Mouse (Mus musculus) kidney, postnatal 0 days (tissue): ENCODE measurements at regions not wholly inside any gene's neighbourhood (a gene's known extent, or its start where the extent isn't known, plus 50 kb on each side); places are given as distances from the start of the nearest gene placed in this dataset.
A peak's percentile ranks its signal among the peaks of the same experiment; 100 is the strongest.

Experiments used
- ATAC-seq: fragments of 200-750 bp; cut with Nextera tagmentation; replicated peaks from 2 replicates; pipeline ENCODE4 v1.8.0; 2017; ENCODE audit warnings: low read depth, moderate number of reproducible peaks, moderate TSS enrichment, moderate library complexity; ENCODE audit not compliant: low FRiP score
- DNase-seq: peaks from one replicate; pipeline ENCODE4 v3.0.0-alpha.2; 2016; ENCODE audit warnings: low spot score
- H3K27ac ChIP-seq: fragments of 300-500 bp; sonication (generic); 2 replicates; pipeline ENCODE4 v1.5.1; 2014; ENCODE audit warnings: mild to moderate bottlenecking
- H3K27me3 ChIP-seq: fragments of 300-500 bp; sonication (generic); 2 replicates; pipeline ENCODE4 v1.6.1; 2014; ENCODE audit warnings: low read length, mixed read lengths; ENCODE audit not compliant: insufficient read depth
- H3K36me3 ChIP-seq: fragments of 300-500 bp; sonication (generic); 2 replicates; pipeline ENCODE4 v1.6.1; 2014; ENCODE audit warnings: low read length, mixed read lengths; ENCODE audit not compliant: insufficient read depth
- H3K4me1 ChIP-seq: fragments of 300-500 bp; sonication (generic); replicated peaks from 2 replicates; pipeline ENCODE4 v1.6.1; 2014; ENCODE audit warnings: antibody characterized with exemption, low read length, mixed read lengths; ENCODE audit not compliant: insufficient read depth
- H3K4me2 ChIP-seq: fragments of 300-500 bp; sonication (generic); 2 replicates; pipeline ENCODE4 v1.6.1; 2014; ENCODE audit warnings: mild to moderate bottlenecking, low read length, moderate library complexity, mixed read lengths
- H3K4me3 ChIP-seq: fragments of 300-500 bp; sonication (generic); replicated peaks from 2 replicates; pipeline ENCODE4 v1.5.1; 2014; ENCODE audit warnings: low read depth, low read length
- H3K9ac ChIP-seq: fragments of 300-500 bp; sonication (generic); 2 replicates; pipeline ENCODE4 v1.6.1; 2014; ENCODE audit warnings: low read depth, low read length
- H3K9me3 ChIP-seq: fragments of 300-500 bp; sonication (generic); replicated peaks from 2 replicates; pipeline ENCODE4 v1.6.1; 2016; ENCODE audit warnings: low read length, inconsistent platforms, mixed read lengths
- CTCF ChIP-seq: IDR thresholded peaks from 2 replicates; pipeline ENCODE4 v1.5.1; 2016; ENCODE audit warnings: antibody characterized with exemption, low read depth, mild to moderate bottlenecking, moderate library complexity
- WGBS: fragments of 180-500 bp; shearing (Covaris S2); extraction: QIAGEN DNeasy Blood & Tissue Kit; methylation state at CpG from one replicate; pipeline ENCODE4 v1.1.7; 2014; 5-methylcytosine and 5-hydroxymethylcytosine counted together

GRCm38 (mm10) chr12:77943960-77944359 is 250.1 kb upstream of the Gm6657 start:
- Histone ChIP-seq H3K4me3 (no peak overlapping the region), H3K9me3 (no peaks in the 10 kb centered on the region), H3K27me3 (no peaks in the 10 kb centered on the region), H3K27ac (no peak overlapping the region), H3K9ac (no peak overlapping the region), H3K4me2 (no peak overlapping the region), H3K36me3 (no peaks in the 10 kb centered on the region), H3K4me1 (no peaks in the 10 kb centered on the region)
- no peak for TF ChIP-seq CTCF
- no peak for ATAC-seq
- 64% methylated on average over 8 of the region's 8 CpGs for WGBS
- DNase-seq = no peak

GRCm38 (mm10) chr12:77949474-77950017 is 244.5 kb upstream of the Gm6657 start:
- Histone ChIP-seq H3K4me1 (no peaks in the 10 kb centered on the region; the same call in 1 of the 2 replicates), H3K9me3 (no peaks in the 10 kb centered on the region), H3K27ac (no peak overlapping the region), H3K4me3 (peak overlapping the region; percentile 8; the same call in 1 of the 2 replicates), H3K4me2 (peak overlapping the region; percentile 52), H3K36me3 (no peaks in the 10 kb centered on the region), H3K27me3 (no peaks in the 10 kb centered on the region), H3K9ac (no peak overlapping the region)
- 19% methylated on average over 16 of the region's 16 CpGs for WGBS
- ATAC-seq = no peak
- TF ChIP-seq CTCF = no peak
- DNase-seq = peak; percentile 56

- Histone ChIP-seq H3K9me3 (no peaks in the 10 kb centered on the region), H3K9ac (no peak overlapping the region), H3K4me3 (no peak overlapping the region), H3K27ac (no peak overlapping the region), H3K36me3 (no peaks in the 10 kb centered on the region), H3K4me1 (no peaks in the 10 kb centered on the region; the same call in 1 of the 2 replicates), H3K27me3 (no peaks in the 10 kb centered on the region), H3K4me2 (no peak overlapping the region)
- no peak for TF ChIP-seq CTCF
- DNase-seq (no peak), ATAC-seq (no peak)
- 42% methylated on average over 2 of the region's 2 CpGs for WGBS
Observed at GRCm38 (mm10) chr12:77952492-77952891, 241.6 kb upstream of the Gm6657 start.

- no peak for TF ChIP-seq CTCF
- H3K4me2 ChIP-seq = no peak overlapping the region
- no peaks in the 10 kb centered on the region for H3K36me3 ChIP-seq
- no peaks in the 10 kb centered on the region for H3K9me3 ChIP-seq
- ATAC-seq = no peak
- no peaks in the 10 kb centered on the region for H3K4me1 ChIP-seq
- WGBS = 79% methylated on average over 6 of the region's 6 CpGs
- no peak for DNase-seq
- H3K27me3 ChIP-seq = no peaks in the 10 kb centered on the region
- H3K27ac ChIP-seq = no peak overlapping the region
- H3K4me3 ChIP-seq = no peak overlapping the region
- H3K9ac ChIP-seq = no peak overlapping the region
Observed at GRCm38 (mm10) chr12:77962631-77963030, 231.4 kb upstream of the Gm6657 start.

- Histone ChIP-seq H3K4me3 (no peak overlapping the region), H3K4me1 (no peaks in the 10 kb centered on the region), H3K27me3 (no peaks in the 10 kb centered on the region), H3K27ac (no peak overlapping the region), H3K9ac (no peak overlapping the region), H3K36me3 (no peaks in the 10 kb centered on the region), H3K9me3 (no peaks in the 10 kb centered on the region), H3K4me2 (no peak overlapping the region)
- no peak for TF ChIP-seq CTCF
- 67% methylated on average over 3 of the region's 3 CpGs for WGBS
- DNase-seq (no peak), ATAC-seq (no peak)
Observed at GRCm38 (mm10) chr12:77968543-77968942, 225.5 kb upstream of the Gm6657 start.

GRCm38 (mm10) chr12:77970026-77970425 is 224.0 kb upstream of the Gm6657 start:
- no peaks in the 10 kb centered on the region for H3K9me3 ChIP-seq
- no peak for TF ChIP-seq CTCF
- no peak overlapping the region for H3K27ac ChIP-seq
- no peaks in the 10 kb centered on the region for H3K27me3 ChIP-seq
- no peak overlapping the region for H3K4me2 ChIP-seq
- no peak overlapping the region for H3K9ac ChIP-seq
- DNase-seq = no peak
- no peaks in the 10 kb centered on the region for H3K36me3 ChIP-seq
- no peaks in the 10 kb centered on the region for H3K4me1 ChIP-seq
- no peak for ATAC-seq
- H3K4me3 ChIP-seq = no peak overlapping the region
- WGBS = 68% methylated on average over 1 of the region's 1 CpGs

- TF ChIP-seq CTCF = no peak
- no peak for ATAC-seq
- 51% methylated on average over 4 of the region's 4 CpGs for WGBS
- Histone ChIP-seq H3K9me3 (no peaks in the 10 kb centered on the region), H3K4me2 (no peak overlapping the region), H3K4me1 (no peaks in the 10 kb centered on the region), H3K27me3 (no peaks in the 10 kb centered on the region), H3K27ac (no peak overlapping the region), H3K4me3 (no peak overlapping the region), H3K36me3 (no peaks in the 10 kb centered on the region), H3K9ac (no peak overlapping the region)
- DNase-seq = peak; percentile 33
Observed at GRCm38 (mm10) chr12:77972165-77972564, 221.9 kb upstream of the Gm6657 start.
